ENCODE assay signal across 8 mouse cellular contexts in the genomic region with DNA sequence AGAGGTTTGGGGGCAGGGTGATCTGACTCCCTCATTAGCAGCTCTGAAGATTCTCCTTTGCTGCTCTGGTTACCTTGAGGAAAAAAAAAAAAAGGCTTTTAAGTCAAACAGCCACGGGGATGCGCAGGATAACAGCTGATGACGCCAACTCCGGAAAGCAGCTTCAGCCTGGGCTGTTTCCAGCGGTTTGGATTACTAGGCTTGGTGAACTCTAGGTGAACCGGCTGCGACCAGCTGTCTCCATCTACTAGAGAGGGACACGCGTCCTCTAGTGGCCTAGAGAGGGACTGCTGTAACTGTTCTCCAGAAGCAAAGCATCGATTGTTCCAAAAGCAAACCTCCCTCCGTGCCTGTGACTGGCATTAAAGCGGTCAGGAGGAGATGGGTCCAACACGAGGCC. TPM values are rescaled to one million over a fixed set of nuclear protein-coding genes. Genes with fewer than 3 reads are reported as not detected.
A peak's percentile ranks its signal among the peaks of the same experiment; 100 is the strongest.
DNase-seq lines count a peak whose midpoint lies in the region; ATAC-seq and TF ChIP-seq lines count a peak whose summit lies in the region.

No protein-coding gene starts in this region.

- no peak overlapping the region; the same call in 1 of the 2 replicates for H3K9ac ChIP-seq in heart, embryonic 14.5 days (ENCODE audit: low read length)
- H3K9ac ChIP-seq in liver, embryonic 12.5 days: no peak overlapping the region
- no peak overlapping the region for H3K9ac ChIP-seq in stomach, embryonic 14.5 days (replicated peaks; ENCODE audit: low read depth, low read length)

- peak overlapping the region; percentile 55 for H3K4me2 ChIP-seq in heart, embryonic 14.5 days (ENCODE audit: low read length)
- H3K4me2 ChIP-seq in liver, embryonic 12.5 days: peak overlapping the region; percentile 30
- peak overlapping the region; percentile 27; the same call in 1 of the 2 replicates for H3K4me2 ChIP-seq in stomach, embryonic 14.5 days (replicated peaks; ENCODE audit: low read depth, low read length)

- no peak overlapping the region for H3K4me3 ChIP-seq in heart, embryonic 14.5 days (ENCODE audit: control insufficient read depth in 1 of 2, insufficient read depth in 1 of 2, low read depth in 1 of 2, low read length in 2 of 2)
- H3K4me3 ChIP-seq in liver, embryonic 12.5 days: no peak overlapping the region
- H3K4me3 ChIP-seq in stomach, embryonic 14.5 days (ENCODE audit: low read depth, low read length): no peak overlapping the region

- H3K9me3 ChIP-seq in heart, embryonic 14.5 days (ENCODE audit: control insufficient read depth, low read length): no peaks in the 10 kb centered on the region
- no peaks in the 10 kb centered on the region for H3K9me3 ChIP-seq in liver, embryonic 12.5 days (replicated peaks)
- H3K9me3 ChIP-seq in stomach, embryonic 14.5 days (ENCODE audit: control insufficient read depth, low read depth, low read length): no peaks in the 10 kb centered on the region

- H3K36me3 ChIP-seq in heart, embryonic 14.5 days (ENCODE audit: control insufficient read depth, insufficient read depth, low read length): no peaks in the 10 kb centered on the region
- H3K36me3 ChIP-seq in liver, embryonic 12.5 days: no peaks in the 10 kb centered on the region
- H3K36me3 ChIP-seq in stomach, embryonic 14.5 days (ENCODE audit: control insufficient read depth, insufficient read depth, low read length): no peaks in the 10 kb centered on the region

- no peaks in the 10 kb centered on the region for H3K27me3 ChIP-seq in heart, embryonic 14.5 days (ENCODE audit: control insufficient read depth, insufficient read depth, low read length)
- peaks cover 31% of the 10 kb centered on the region for H3K27me3 ChIP-seq in liver, embryonic 12.5 days (replicated peaks)
- no peaks in the 10 kb centered on the region for H3K27me3 ChIP-seq in stomach, embryonic 14.5 days (ENCODE audit: control insufficient read depth, insufficient read depth, low read length)

- DNase-seq in CD4-positive helper T cell, adult 2 months (ENCODE audit: low read depth, low spot score): peak; percentile 79
- DNase-seq in brain, embryonic 14.5 days (ENCODE audit: low read depth): peak; percentile 94
- peak; percentile 89 for DNase-seq in fibroblast of lung, adult 2 months (ENCODE audit: low read depth)
- DNase-seq in kidney, postnatal 10 days: peak; percentile 99
- DNase-seq in natural killer cell, adult 2 months (ENCODE audit: low spot score in 2 of 2): peak; percentile 54 to 79

- WGBS in heart, embryonic 14.5 days: 2% methylated on average over 13 of the region's 13 CpGs
- 3% methylated on average over 13 of the region's 13 CpGs for WGBS in liver, embryonic 12.5 days (ENCODE audit: insufficient replicate concordance)
- 1% methylated on average over 13 of the region's 13 CpGs for WGBS in stomach, embryonic 14.5 days

- peak; percentile 95 for TF ChIP-seq CTCF in brain, embryonic 14.5 days (IDR thresholded peaks at IDR 0.05; ENCODE audit: borderline replicate concordance, extremely low read depth, insufficient read depth, insufficient read length)

- H3K4me1 ChIP-seq in heart, embryonic 14.5 days (ENCODE audit: control insufficient read depth in 2 of 2, insufficient read depth in 2 of 2, low read length in 2 of 2): peaks cover 6% of the 10 kb centered on the region in 2 experiments; a peak in 2 of 4 replicates
- peaks cover 16% of the 10 kb centered on the region for H3K4me1 ChIP-seq in liver, embryonic 12.5 days
- peaks cover 4% of the 10 kb centered on the region; the same call in 1 of the 2 replicates for H3K4me1 ChIP-seq in stomach, embryonic 14.5 days (ENCODE audit: control insufficient read depth, insufficient read depth, low read length)

- TF ChIP-seq POLR2A in brain, embryonic 14.5 days (IDR thresholded peaks at IDR 0.05; ENCODE audit: borderline replicate concordance, extremely low read depth, insufficient read depth, insufficient read length, poor library complexity, severe bottlenecking): no peak

- no peak overlapping the region for H3K27ac ChIP-seq in heart, embryonic 14.5 days (replicated peaks in 1 of 2; ENCODE audit: control insufficient read depth in 1 of 2, insufficient read depth in 1 of 2, low read depth in 2 of 2, low read length in 2 of 2)
- no peak overlapping the region for H3K27ac ChIP-seq in liver, embryonic 12.5 days
- no peak overlapping the region for H3K27ac ChIP-seq in stomach, embryonic 14.5 days (ENCODE audit: low read length)

- ATAC-seq in heart, embryonic 14.5 days (ENCODE audit: insufficient number of reproducible peaks, insufficient read depth, low FRiP score, low read depth): peak; percentile 49; the same call in 1 of the 2 replicates
- peak; percentile 73; the same call in 1 of the 2 replicates for ATAC-seq in liver, embryonic 12.5 days
- ATAC-seq in stomach, embryonic 14.5 days (ENCODE audit: insufficient number of reproducible peaks, insufficient read depth, low FRiP score, low read depth): peak; percentile 87

RNA-seq across cellular contexts. Expression of a gene that starts 1.0 kb away (rescaled TPM):
- 7.0 and 9.7 TPM in 2 replicates for polyA plus RNA-seq in brain, embryonic 14.5 days (2012; rRNA removed)
- 1.3 and 1.6 TPM in 2 replicates for polyA plus RNA-seq in heart, embryonic 14.5 days (2014; fragmentation: Nextera tagmentation; extraction: Ambion mirVana)
- polyA plus RNA-seq in liver, embryonic 12.5 days (2016; fragmentation: Nextera tagmentation; extraction: Ambion mirVana): 0.26 and 0.43 TPM in 2 replicates
- polyA plus RNA-seq in stomach, embryonic 14.5 days (2014; fragmentation: Nextera tagmentation; extraction: Ambion mirVana): 13.2 and 15.5 TPM in 2 replicates

RNA-seq across cellular contexts. Expression of a gene that starts 43.2 kb away (rescaled TPM):
- 150 and 158 TPM in 2 replicates for polyA plus RNA-seq in brain, embryonic 14.5 days (2012; rRNA removed)
- polyA plus RNA-seq in heart, embryonic 14.5 days (2014; fragmentation: Nextera tagmentation; extraction: Ambion mirVana): 32.8 and 36.4 TPM in 2 replicates
- 7.1 and 8.9 TPM in 2 replicates for polyA plus RNA-seq in liver, embryonic 12.5 days (2016; fragmentation: Nextera tagmentation; extraction: Ambion mirVana)
- polyA plus RNA-seq in stomach, embryonic 14.5 days (2014; fragmentation: Nextera tagmentation; extraction: Ambion mirVana): 59.9 and 64.8 TPM in 2 replicates

RNA-seq across cellular contexts. Expression of a gene that starts 55.1 kb away (rescaled TPM):
- polyA plus RNA-seq in brain, embryonic 14.5 days (2012; rRNA removed): 36.9 and 41.1 TPM in 2 replicates
- polyA plus RNA-seq in heart, embryonic 14.5 days (2014; fragmentation: Nextera tagmentation; extraction: Ambion mirVana): 93.8 and 101 TPM in 2 replicates
- polyA plus RNA-seq in liver, embryonic 12.5 days (2016; fragmentation: Nextera tagmentation; extraction: Ambion mirVana): 53.2 and 56.3 TPM in 2 replicates
- polyA plus RNA-seq in stomach, embryonic 14.5 days (2014; fragmentation: Nextera tagmentation; extraction: Ambion mirVana): 89.8 and 94.8 TPM in 2 replicates

RNA-seq across cellular contexts. Expression of a gene that starts 56.0 kb away (rescaled TPM):
- polyA plus RNA-seq in brain, embryonic 14.5 days (2012; rRNA removed): 137 and 166 TPM in 2 replicates
- 107 and 119 TPM in 2 replicates for polyA plus RNA-seq in heart, embryonic 14.5 days (2014; fragmentation: Nextera tagmentation; extraction: Ambion mirVana)
- polyA plus RNA-seq in liver, embryonic 12.5 days (2016; fragmentation: Nextera tagmentation; extraction: Ambion mirVana): 60.7 and 62.0 TPM in 2 replicates
- 109 and 125 TPM in 2 replicates for polyA plus RNA-seq in stomach, embryonic 14.5 days (2014; fragmentation: Nextera tagmentation; extraction: Ambion mirVana)
